Mouse (Mus musculus) neural tube, embryonic 15.5 days (tissue): ENCODE results near the gene Kif15. TPM values are rescaled to one million over a fixed set of nuclear protein-coding genes. Genes with fewer than 3 reads are reported as not detected.

Experiments used
- ATAC-seq: fragments of 200-750 bp; cut with Nextera tagmentation; 2 replicates; pipeline ENCODE4 v1.8.0; 2017; ENCODE audit warnings: mild to moderate bottlenecking, moderate TSS enrichment, moderate library complexity; ENCODE audit not compliant: low FRiP score
- H3K27ac ChIP-seq: fragments of 300-500 bp; sonication (generic); replicated peaks from 2 replicates; pipeline ENCODE4 v1.5.1; 2015; ENCODE audit warnings: mild to moderate bottlenecking, inconsistent platforms
- H3K27me3 ChIP-seq: fragments of 300-500 bp; sonication (generic); replicated peaks from 2 replicates; pipeline ENCODE4 v1.6.1; 2015; ENCODE audit warnings: inconsistent platforms
- H3K36me3 ChIP-seq: fragments of 300-500 bp; sonication (generic); 2 replicates; pipeline ENCODE4 v1.6.1; 2015; ENCODE audit warnings: inconsistent platforms
- H3K4me1 ChIP-seq: fragments of 300-500 bp; sonication (generic); 2 replicates; pipeline ENCODE4 v1.6.1; 2015; ENCODE audit warnings: inconsistent platforms
- H3K4me2 ChIP-seq: fragments of 300-500 bp; sonication (generic); 2 replicates; pipeline ENCODE4 v1.6.1; 2015; ENCODE audit warnings: inconsistent platforms, mild to moderate bottlenecking, moderate library complexity
- H3K4me3 ChIP-seq: fragments of 300-500 bp; sonication (generic); replicated peaks from 2 replicates; pipeline ENCODE4 v1.5.1; 2015; ENCODE audit warnings: mild to moderate bottlenecking, inconsistent platforms
- H3K9ac ChIP-seq: fragments of 300-500 bp; sonication (generic); replicated peaks from 2 replicates; pipeline ENCODE4 v1.6.1; 2015; ENCODE audit warnings: mild to moderate bottlenecking, inconsistent platforms
- H3K9me3 ChIP-seq: fragments of 300-500 bp; sonication (generic); replicated peaks from 2 replicates; pipeline ENCODE4 v1.6.1; 2016; ENCODE audit warnings: inconsistent platforms
- WGBS: fragments of 180-500 bp; shearing (Covaris S2); methylation state at CpG from one replicate; pipeline ENCODE4 v1.1.7; 2015; ENCODE audit warnings: mixed read lengths; 5-methylcytosine and 5-hydroxymethylcytosine counted together
- polyA plus RNA-seq: library from polyadenylated mRNA; unstranded; fragments of >200 nt; fragmentation: Nextera tagmentation; extraction: Ambion mirVana; gene quantifications from 2 replicates; pipeline ENCODE4 v1.2.1, GENCODE M21; 2015

The Kif15 gene
- 9.0 and 19.7 TPM in 2 replicates for polyA plus RNA-seq

GRCm38 (mm10) chr9:122950643-122951475 is at the start of gene Kif15, which contains the start of gene 1110059G10Rik:
Gene Kif15, plus strand, starts transcription at chr9:122951046.
Gene 1110059G10Rik, minus strand, starts transcription at chr9:122951000.
- Histone ChIP-seq H3K27me3 (no peaks in the 10 kb centered on the region), H3K36me3 (peaks cover 9% of the 10 kb centered on the region; the same call in 1 of the 2 replicates), H3K27ac (peak within 1 kb of the TSS; percentile 81), H3K9ac (peak within 1 kb of the TSS; percentile 62), H3K9me3 (no peaks in the 10 kb centered on the region), H3K4me3 (peak within 1 kb of the TSS; percentile 80), H3K4me1 (peaks cover 11% of the 10 kb centered on the region), H3K4me2 (peak within 1 kb of the TSS; percentile 96)
- ATAC-seq, result peak; percentile 98
- WGBS, result under 1% methylated on average over 64 of the region's 64 CpGs

- 94% methylated on average over 2 of the region's 2 CpGs for WGBS
- Histone ChIP-seq H3K9me3 (no peaks in the 10 kb centered on the region), H3K4me2 (no peak overlapping the region), H3K27me3 (no peaks in the 10 kb centered on the region), H3K4me3 (no peak overlapping the region), H3K9ac (no peak overlapping the region), H3K27ac (no peak overlapping the region), H3K36me3 (peaks cover 15% of the 10 kb centered on the region), H3K4me1 (peaks cover 14% of the 10 kb centered on the region)
- ATAC-seq, result no peak
Measured at GRCm38 (mm10) chr9:122901047-122901446, 49.8 kb upstream of the Kif15 start.

GRCm38 (mm10) chr9:122902717-122903535 is 47.9 kb upstream of the Kif15 start:
- 13% methylated on average over 32 of the region's 32 CpGs for WGBS
- Histone ChIP-seq H3K9me3 (no peaks in the 10 kb centered on the region), H3K27me3 (no peaks in the 10 kb centered on the region), H3K36me3 (peaks cover 15% of the 10 kb centered on the region), H3K4me3 (peak overlapping the region; percentile 53), H3K9ac (peak overlapping the region; percentile 72), H3K27ac (peak overlapping the region; percentile 60), H3K4me1 (peaks cover 14% of the 10 kb centered on the region), H3K4me2 (peak overlapping the region; percentile 70)
- ATAC-seq, result peak; percentile 95

- H3K27ac ChIP-seq, result peak overlapping the region; percentile 85; the same call in 1 of the 2 replicates
- H3K4me2 ChIP-seq, result peak overlapping the region; percentile 67
- WGBS, result 21% methylated on average over 3 of the region's 3 CpGs
- H3K27me3 ChIP-seq, result peaks cover 4% of the 10 kb centered on the region; the same call in 1 of the 2 replicates
- peaks cover 28% of the 10 kb centered on the region for H3K36me3 ChIP-seq
- no peaks in the 10 kb centered on the region for H3K9me3 ChIP-seq
- peak overlapping the region; percentile 71 for H3K4me3 ChIP-seq
- peak overlapping the region; percentile 95; the same call in 1 of the 2 replicates for H3K9ac ChIP-seq
- H3K4me1 ChIP-seq, result peaks cover 5% of the 10 kb centered on the region
- ATAC-seq, result peak; percentile 58; the same call in 1 of the 2 replicates
Measured at GRCm38 (mm10) chr9:122922436-122922835, 28.4 kb upstream of the Kif15 start.

GRCm38 (mm10) chr9:122922936-122923381 is 27.9 kb upstream of the Kif15 start, which contains the start of gene Zfp105:
Gene Zfp105, plus strand, starts transcription at chr9:122923072.
- Histone ChIP-seq H3K27ac (peak within 1 kb of the TSS; percentile 85), H3K9ac (peak within 1 kb of the TSS; percentile 95), H3K4me2 (peak within 1 kb of the TSS; percentile 67), H3K4me1 (peaks cover 5% of the 10 kb centered on the region), H3K4me3 (peak within 1 kb of the TSS; percentile 71), H3K9me3 (no peaks in the 10 kb centered on the region), H3K27me3 (no peaks in the 10 kb centered on the region; the same call in 1 of the 2 replicates), H3K36me3 (peaks cover 33% of the 10 kb centered on the region)
- peak; percentile 99 for ATAC-seq
- under 1% methylated on average over 43 of the region's 43 CpGs for WGBS

- no peak overlapping the region for H3K9ac ChIP-seq
- H3K4me1 ChIP-seq, result peaks cover under 1% of the 10 kb centered on the region
- no peak for ATAC-seq
- WGBS, result 96% methylated on average over 3 of the region's 3 CpGs
- H3K27ac ChIP-seq, result no peak overlapping the region
- no peak overlapping the region for H3K4me3 ChIP-seq
- peaks cover 74% of the 10 kb centered on the region for H3K36me3 ChIP-seq
- H3K9me3 ChIP-seq, result no peaks in the 10 kb centered on the region
- H3K4me2 ChIP-seq, result no peak overlapping the region
- H3K27me3 ChIP-seq, result no peaks in the 10 kb centered on the region
Measured at GRCm38 (mm10) chr9:122928915-122929314, 21.9 kb upstream of the Kif15 start.

GRCm38 (mm10) chr9:122998406-122999192 is 47.8 kb downstream of the Kif15 start:
- H3K27ac ChIP-seq, result no peak overlapping the region
- no peak for ATAC-seq
- no peaks in the 10 kb centered on the region for H3K4me1 ChIP-seq
- 91% methylated on average over 10 of the region's 10 CpGs for WGBS
- H3K9ac ChIP-seq, result no peak overlapping the region
- H3K27me3 ChIP-seq, result no peaks in the 10 kb centered on the region
- H3K36me3 ChIP-seq, result no peaks in the 10 kb centered on the region
- no peak overlapping the region for H3K4me3 ChIP-seq
- H3K4me2 ChIP-seq, result no peak overlapping the region
- no peaks in the 10 kb centered on the region for H3K9me3 ChIP-seq

GRCm38 (mm10) chr9:122999193-122999586 is 48.3 kb downstream of the Kif15 start:
- Histone ChIP-seq H3K27me3 (no peaks in the 10 kb centered on the region), H3K36me3 (no peaks in the 10 kb centered on the region), H3K27ac (no peak overlapping the region), H3K4me2 (no peak overlapping the region), H3K4me1 (no peaks in the 10 kb centered on the region), H3K9ac (no peak overlapping the region), H3K9me3 (no peaks in the 10 kb centered on the region), H3K4me3 (no peak overlapping the region)
- 96% methylated on average over 4 of the region's 4 CpGs for WGBS
- ATAC-seq, result no peak

GRCm38 (mm10) chr9:123004718-123005117 is 53.9 kb downstream of the Kif15 start:
- no peak overlapping the region for H3K4me3 ChIP-seq
- H3K9me3 ChIP-seq, result no peaks in the 10 kb centered on the region
- no peaks in the 10 kb centered on the region for H3K4me1 ChIP-seq
- H3K36me3 ChIP-seq, result no peaks in the 10 kb centered on the region
- no peak overlapping the region for H3K9ac ChIP-seq
- WGBS, result 100% methylated on average over 2 of the region's 2 CpGs
- no peak for ATAC-seq
- H3K27ac ChIP-seq, result no peak overlapping the region
- H3K27me3 ChIP-seq, result no peaks in the 10 kb centered on the region
- no peak overlapping the region for H3K4me2 ChIP-seq

GRCm38 (mm10) chr9:123006071-123006470 is 55.2 kb downstream of the Kif15 start:
- no peak for ATAC-seq
- Histone ChIP-seq H3K4me2 (no peak overlapping the region), H3K9me3 (no peaks in the 10 kb centered on the region), H3K36me3 (peaks cover 9% of the 10 kb centered on the region; the same call in 1 of the 2 replicates), H3K4me3 (no peak overlapping the region), H3K27ac (no peak overlapping the region), H3K9ac (no peak overlapping the region), H3K4me1 (no peaks in the 10 kb centered on the region), H3K27me3 (no peaks in the 10 kb centered on the region)
- WGBS, result 64% methylated on average over 6 of the region's 6 CpGs
